Mouse (Mus musculus): ENCODE results near the gene Ccnc. TPM values are rescaled to one million over a fixed set of nuclear protein-coding genes. Genes with fewer than 3 reads are reported as not detected.

The Ccnc gene
- total RNA-seq (2022), result 10 to 100 TPM; 31.8 to 37.5 (median 32.8) TPM

DNA sequence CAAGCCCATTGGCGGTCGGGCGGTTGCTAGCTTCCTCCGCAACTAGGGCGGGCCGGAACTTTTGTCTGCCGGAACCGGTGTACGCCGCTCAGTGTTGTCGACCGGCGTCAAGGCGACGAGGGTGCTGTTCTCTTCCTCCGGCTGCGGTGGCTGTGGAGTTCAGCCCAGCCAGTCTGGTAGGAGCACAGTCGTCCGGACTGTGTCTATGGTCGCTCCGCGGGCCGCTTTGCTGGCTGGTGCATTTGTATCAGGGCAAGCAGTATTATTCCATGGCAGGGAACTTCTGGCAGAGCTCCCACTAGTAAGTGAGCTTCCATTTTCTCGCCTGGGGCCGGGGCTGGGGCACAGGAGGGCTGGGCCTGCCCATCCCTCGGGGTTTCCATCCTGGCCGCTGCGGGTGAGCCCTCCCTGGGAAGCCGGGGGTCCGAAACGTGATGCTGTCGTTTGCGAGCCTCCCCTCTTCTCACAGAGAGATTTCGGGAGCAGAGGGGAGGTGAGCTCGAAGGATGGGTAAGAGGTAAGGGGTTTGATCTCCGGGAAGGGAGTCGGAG lies at the start of gene Ccnc:
Ccnc (plus strand) TSS at position 87 of the 551 bp plus-strand sequence.
- DNase-seq (ENCODE audit: low spot score in 2 of 2), result peak; percentile 84 to 87

- DNase-seq (ENCODE audit: low spot score in 2 of 2), result no peak
Measured at GRCm38 (mm10) chr4:21678101-21678974, 49.2 kb upstream of the Ccnc start.

- DNase-seq (ENCODE audit: low spot score in 2 of 2), result no peak
Measured at GRCm38 (mm10) chr4:21678975-21679623, 48.4 kb upstream of the Ccnc start.

DNA sequence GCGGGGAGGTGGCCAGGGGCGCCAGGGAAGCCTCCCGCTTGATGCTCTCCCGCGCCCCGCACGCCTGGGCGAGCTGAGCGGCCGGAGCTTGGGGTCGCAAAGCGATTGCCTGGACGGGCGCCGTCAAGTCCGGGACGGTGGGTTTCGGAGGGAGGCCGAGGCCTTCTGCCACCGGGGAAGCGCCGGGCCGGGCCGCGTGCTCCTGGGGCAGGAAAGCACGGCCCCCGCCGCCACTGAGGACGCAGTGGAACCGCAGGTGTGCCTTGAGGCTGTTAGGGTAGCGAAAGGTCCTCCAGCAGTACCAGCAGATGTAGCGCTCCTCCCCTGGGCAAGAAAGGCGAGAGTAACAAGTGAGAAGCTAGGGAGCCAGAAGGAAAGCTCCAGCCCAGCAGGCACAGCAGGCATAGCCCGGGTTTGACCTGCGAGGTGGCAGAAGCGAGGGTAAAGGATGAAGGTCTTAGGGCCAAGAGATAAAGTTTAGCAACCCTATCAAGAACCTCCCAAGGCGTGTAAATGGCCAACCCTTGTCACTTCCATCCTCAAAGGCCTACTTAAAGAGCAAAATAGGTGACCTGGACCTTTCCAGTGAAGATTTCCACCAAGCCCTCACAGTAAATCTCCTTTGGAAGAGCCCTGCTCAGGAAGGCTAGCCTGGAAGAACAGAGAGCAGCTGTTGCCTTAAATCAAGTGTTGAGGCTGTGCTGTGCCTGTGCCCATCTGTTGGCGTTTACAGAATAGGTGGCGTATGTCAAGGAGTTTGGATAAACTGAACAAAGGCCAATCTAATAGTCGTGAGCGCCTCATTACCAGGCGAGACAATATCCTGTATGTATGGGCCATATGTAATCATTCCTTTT lies 47.6 kb upstream of the Ccnc start:
- no peak for DNase-seq (ENCODE audit: low spot score in 2 of 2)

- no peak for DNase-seq (ENCODE audit: low spot score in 2 of 2)
Measured at GRCm38 (mm10) chr4:21680971-21681370, 46.5 kb upstream of the Ccnc start.

- DNase-seq (ENCODE audit: low spot score in 2 of 2), result no peak
Measured at GRCm38 (mm10) chr4:21682421-21683150, 44.9 kb upstream of the Ccnc start.

DNA sequence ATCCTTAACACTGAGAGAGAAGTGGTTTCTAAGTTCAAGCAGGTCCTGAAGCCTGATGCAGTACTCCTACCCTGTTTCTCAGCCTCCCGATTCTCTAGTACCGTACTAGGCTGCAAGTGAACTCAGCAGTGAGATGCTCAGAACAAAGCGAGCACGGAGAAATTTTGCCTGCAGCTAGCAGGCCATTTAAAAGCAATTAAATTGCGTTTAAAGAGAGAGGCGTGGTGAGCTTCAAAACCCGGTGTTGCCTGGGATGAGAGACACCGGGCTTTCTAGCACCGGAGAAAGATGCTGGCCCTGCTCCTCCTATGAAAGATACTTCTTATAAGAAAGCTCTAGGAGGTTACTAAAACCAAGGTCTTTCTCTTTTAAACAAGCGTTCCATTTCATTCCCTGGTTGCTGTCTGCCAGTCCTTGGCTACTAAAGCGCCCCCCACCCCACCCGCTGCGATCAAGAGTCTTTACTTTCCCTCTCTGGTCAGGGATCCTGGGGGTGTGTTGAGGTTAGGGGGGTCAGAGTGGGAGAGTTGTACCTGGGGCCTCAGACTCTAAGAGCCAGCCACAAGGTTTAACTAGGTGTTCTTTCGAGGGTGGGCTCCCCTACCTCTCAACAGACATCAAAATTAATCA lies 43.0 kb upstream of the Ccnc start:
- no peak for DNase-seq (ENCODE audit: low spot score in 2 of 2)

DNA sequence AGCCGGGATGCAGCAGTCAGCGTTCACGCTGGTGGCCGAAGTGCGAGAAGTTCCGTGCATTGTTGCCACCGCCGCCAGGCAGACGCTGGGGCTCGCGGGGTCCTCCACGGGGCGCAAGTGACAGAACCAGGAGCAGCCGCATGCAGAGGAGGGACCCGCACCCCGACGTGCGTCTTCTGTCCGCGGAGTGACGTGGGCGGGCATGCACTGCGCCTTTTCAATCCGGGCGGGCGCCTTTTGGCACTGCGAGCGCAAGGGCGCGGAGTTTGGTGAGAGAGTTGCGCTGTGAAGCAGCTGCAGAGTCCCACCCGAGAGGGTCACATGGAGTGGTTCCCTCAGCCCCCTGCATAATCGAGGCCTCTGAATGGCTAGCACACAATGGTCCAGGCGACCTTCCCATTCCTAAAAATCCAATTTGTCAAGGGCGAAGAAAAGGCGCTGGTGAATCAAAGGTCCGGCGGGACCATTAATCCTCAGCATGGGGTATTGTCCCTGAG lies 41.9 kb upstream of the Ccnc start, which contains the start of gene Prdm13:
Prdm13 (minus strand) TSS at position 369 of the 497 bp plus-strand sequence.
- DNase-seq (ENCODE audit: low spot score in 2 of 2), result no peak

GRCm38 (mm10) chr4:21686416-21686815 lies 41.1 kb upstream of the Ccnc start:
- DNase-seq (ENCODE audit: low spot score in 2 of 2), result no peak

DNA sequence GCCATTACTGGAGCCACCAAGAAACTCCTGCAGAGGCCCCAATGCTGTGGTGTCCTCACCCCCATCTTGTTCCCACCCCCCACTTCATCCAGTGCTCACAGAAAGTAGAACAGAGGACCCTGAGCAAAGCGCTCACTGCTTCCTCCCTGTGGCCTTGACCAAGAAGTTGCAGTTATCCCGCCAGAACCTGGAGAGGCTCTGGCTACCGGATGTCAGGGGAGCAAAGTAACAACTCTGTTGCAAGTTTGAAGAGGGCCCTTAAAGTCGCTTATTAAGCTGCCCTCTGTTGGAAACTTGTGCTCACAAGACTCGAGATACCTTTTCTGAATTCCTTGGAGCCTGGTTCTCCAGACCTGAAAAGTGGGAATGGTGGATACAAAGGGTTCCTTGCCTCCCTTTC lies 40.6 kb upstream of the Ccnc start:
- no peak for DNase-seq (ENCODE audit: low spot score in 2 of 2)

GRCm38 (mm10) chr4:21687783-21688702 lies 39.5 kb upstream of the Ccnc start:
- DNase-seq (ENCODE audit: low spot score in 2 of 2), result no peak

GRCm38 (mm10) chr4:21688703-21689200 lies 38.7 kb upstream of the Ccnc start:
- no peak for DNase-seq (ENCODE audit: low spot score in 2 of 2)

DNA sequence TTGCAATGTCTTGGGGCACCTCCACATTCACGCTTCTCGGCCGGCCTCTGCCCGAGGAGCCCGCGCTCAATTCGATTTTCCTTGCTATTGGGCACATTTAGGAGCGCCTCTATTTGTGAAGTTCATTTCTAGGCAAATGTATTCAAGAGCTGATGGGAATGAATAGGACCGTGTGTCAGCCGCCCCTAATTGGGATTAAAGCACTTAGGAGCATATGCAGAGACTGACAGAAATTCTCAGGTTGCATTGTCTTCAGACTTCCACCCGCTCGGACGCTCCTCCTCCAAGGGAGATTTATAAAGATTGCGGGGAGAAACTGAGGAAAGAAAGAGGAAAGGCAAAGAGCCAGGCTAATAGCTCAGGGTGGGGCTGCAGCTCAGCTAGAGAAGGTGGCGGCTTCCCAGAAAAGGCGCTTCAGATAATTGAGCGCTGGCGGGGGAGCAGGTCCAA lies 38.0 kb upstream of the Ccnc start:
- peak in 1 of 2 experiments; percentile 7 for DNase-seq (ENCODE audit: low spot score in 2 of 2)

DNA sequence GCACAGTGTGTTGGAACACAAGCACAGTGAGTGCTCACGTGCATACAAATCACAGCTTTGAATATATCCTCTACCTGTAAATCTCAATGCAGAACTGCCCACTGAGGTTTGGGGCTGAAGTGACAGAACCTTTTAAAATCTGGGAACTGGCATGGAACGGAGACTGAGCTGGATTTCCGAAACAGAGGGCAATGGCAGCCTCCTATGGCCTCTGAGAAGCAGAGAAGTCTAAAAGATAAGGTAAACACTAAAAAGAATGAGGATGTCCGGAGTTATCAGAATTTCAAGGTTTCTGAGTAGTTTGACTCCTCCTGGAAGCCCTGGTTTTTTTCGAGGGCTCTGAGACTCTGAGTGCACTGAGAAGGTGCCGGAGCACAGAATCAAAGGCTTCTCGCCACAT lies 37.3 kb upstream of the Ccnc start:
- DNase-seq (ENCODE audit: low spot score in 2 of 2), result no peak

DNA sequence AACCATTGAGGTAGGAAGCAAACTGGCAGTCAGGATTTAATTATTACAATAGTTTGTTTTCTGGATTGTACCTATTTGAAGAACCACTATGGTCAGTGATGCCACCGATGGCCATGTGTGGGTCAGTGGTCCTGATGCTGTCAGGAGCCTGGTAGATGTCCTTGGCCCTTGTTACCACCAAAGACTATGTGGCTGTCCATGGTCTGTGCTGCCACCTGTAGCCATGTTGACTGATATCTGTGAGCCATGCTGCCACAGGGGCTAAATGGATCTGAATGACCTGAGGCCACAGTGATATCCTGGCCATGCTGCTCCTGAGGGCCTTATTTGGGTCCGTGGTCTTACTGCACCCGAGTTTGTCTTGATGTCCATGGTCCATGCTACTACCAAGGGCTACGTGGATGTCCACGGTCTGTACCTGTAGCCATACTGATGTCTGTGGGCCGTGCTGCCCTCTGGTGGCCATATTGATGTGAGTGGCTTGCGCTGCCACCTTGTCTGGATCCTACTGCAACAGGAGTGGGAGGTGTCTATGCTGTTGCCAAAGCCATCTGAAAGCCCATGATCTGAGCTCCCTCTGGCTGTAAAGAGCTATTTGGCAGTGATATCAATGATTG lies 31.8 kb upstream of the Ccnc start:
- peak in 1 of 2 experiments; percentile 37 for DNase-seq (ENCODE audit: low spot score in 2 of 2)

- DNase-seq (ENCODE audit: low spot score in 2 of 2), result no peak
Measured at GRCm38 (mm10) chr4:21705046-21705445, 22.5 kb upstream of the Ccnc start.

- no peak for DNase-seq (ENCODE audit: low spot score in 2 of 2)
Measured at GRCm38 (mm10) chr4:21712147-21712546, 15.4 kb upstream of the Ccnc start.

- DNase-seq (ENCODE audit: low spot score in 2 of 2), result no peak
Measured at GRCm38 (mm10) chr4:21722752-21723334, 4.7 kb upstream of the Ccnc start.

Measured in left cerebral cortex, adult 8-10 months (tissue).